Mouse (Mus musculus) myocyte (in vitro differentiated cells): ENCODE results near the gene Lrrc10.

ENCODE experiments used
- MYOD1 ChIP-seq, 3 experiments: IDR thresholded peaks; one replicate each; pipeline ENCODE4 v1.6.1; 2011; ENCODE audit warnings: control low read depth in 2 of 3, low read depth in 2 of 3, mild to moderate bottlenecking in 2 of 3, moderate library complexity in 1 of 3; ENCODE audit not compliant: insufficient read length in 2 of 3, control insufficient read depth in 1 of 3
- POLR2A ChIP-seq: IDR thresholded peaks from one replicate; pipeline ENCODE4 v1.6.1; 2011; ENCODE audit warnings: low read depth, mild to moderate bottlenecking, control low read depth, moderate library complexity; ENCODE audit not compliant: insufficient read length
- POLR2AphosphoS2 ChIP-seq: IDR thresholded peaks from one replicate; pipeline ENCODE4 v1.6.1; 2011; ENCODE audit warnings: low read depth, control low read depth; ENCODE audit not compliant: insufficient read length
- SRF ChIP-seq: IDR thresholded peaks from one replicate; pipeline ENCODE4 v1.6.1; 2011; ENCODE audit warnings: low read depth; ENCODE audit not compliant: control insufficient read depth, insufficient read length

DNA sequence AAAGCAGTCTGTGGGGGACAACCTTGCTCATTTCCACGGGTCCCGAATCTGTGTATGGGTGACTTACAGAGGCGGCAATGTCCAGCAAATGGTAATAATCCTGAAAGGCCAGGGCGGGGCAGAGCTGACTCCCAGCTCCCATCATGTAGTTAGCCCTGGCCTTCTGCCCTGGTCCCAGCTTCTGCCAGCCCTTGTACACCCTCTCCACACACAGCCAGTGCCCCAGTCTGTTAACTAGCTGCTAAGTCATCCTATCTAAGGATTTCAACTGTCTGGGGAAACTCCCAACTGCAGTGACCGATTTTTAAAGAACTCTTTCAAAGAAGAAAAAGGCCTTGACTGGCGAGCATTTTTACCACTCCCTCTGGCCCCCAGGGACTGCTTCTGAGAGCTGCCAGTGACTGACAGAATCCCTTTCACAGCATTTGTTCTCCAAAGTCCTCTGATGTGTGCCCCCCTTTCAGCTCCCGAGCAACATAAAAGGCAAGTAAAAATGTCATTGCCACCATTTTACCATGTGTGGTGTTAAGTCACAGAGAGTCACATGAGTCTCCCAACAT is 26.8 kb upstream of the Lrrc10 start:
- TF ChIP-seq POLR2A (no peak), SRF (no peak), POLR2AphosphoS2 (no peak), MYOD1 (IDR thresholded peaks at IDR 0.05; ENCODE audit: control insufficient read depth in 1 of 3, insufficient read length in 2 of 3, low read depth in 2 of 3) (no peak)
